Mouse (Mus musculus) limb, embryonic 11.5 days (tissue): ENCODE results near the gene Qsox1. TPM values are rescaled to one million over a fixed set of nuclear protein-coding genes. Genes with fewer than 3 reads are reported as not detected.

Experiments
- ATAC-seq: fragments of 200-750 bp; cut with Nextera tagmentation; 2 replicates; pipeline ENCODE4 v1.8.0; 2017; ENCODE audit warnings: low read depth; ENCODE audit not compliant: insufficient number of reproducible peaks, low FRiP score, low TSS enrichment
- DNase-seq: peaks from one replicate; pipeline ENCODE4 v3.0.0-alpha.2; 2015; ENCODE audit warnings: low spot score
- H3K27ac ChIP-seq: fragments of 300-500 bp; sonication (generic); replicated peaks from 2 replicates; pipeline ENCODE4 v1.5.1; 2014; ENCODE audit warnings: low read depth, mild to moderate bottlenecking, low read length
- H3K27me3 ChIP-seq: fragments of 300-500 bp; sonication (generic); 2 replicates; pipeline ENCODE4 v1.6.1; 2014; ENCODE audit warnings: mild to moderate bottlenecking, low read length, mixed read lengths; ENCODE audit not compliant: control insufficient read depth, insufficient read depth
- H3K36me3 ChIP-seq: fragments of 300-500 bp; sonication (generic); 2 replicates; pipeline ENCODE4 v1.6.1; 2014; ENCODE audit warnings: mild to moderate bottlenecking, low read length, moderate library complexity, mixed read lengths; ENCODE audit not compliant: control insufficient read depth, insufficient read depth
- H3K4me1 ChIP-seq: fragments of 300-500 bp; sonication (generic); 2 replicates; pipeline ENCODE4 v1.6.1; 2014; ENCODE audit warnings: low read length, mixed read lengths; ENCODE audit not compliant: control insufficient read depth, insufficient read depth
- H3K4me2 ChIP-seq: fragments of 300-500 bp; sonication (generic); 2 replicates; pipeline ENCODE4 v1.6.1; 2014; ENCODE audit warnings: low read depth, mild to moderate bottlenecking, moderate library complexity; ENCODE audit not compliant: severe bottlenecking
- H3K4me3 ChIP-seq: fragments of 300-500 bp; sonication (generic); 2 replicates; pipeline ENCODE4 v1.5.1; 2014; ENCODE audit warnings: low read depth, low read length
- H3K9ac ChIP-seq: fragments of 300-500 bp; sonication (generic); 2 replicates; pipeline ENCODE4 v1.6.1; 2014; ENCODE audit warnings: mild to moderate bottlenecking, low read length
- H3K9me3 ChIP-seq: fragments of 300-500 bp; sonication (generic); 2 replicates; pipeline ENCODE4 v1.6.1; 2016; ENCODE audit warnings: low read length; ENCODE audit not compliant: control insufficient read depth
- WGBS: fragments of 180-500 bp; shearing (Covaris S2); extraction: QIAGEN DNeasy Blood & Tissue Kit; methylation state at CpG from one replicate; pipeline ENCODE4 v1.1.7; 2014; 5-methylcytosine and 5-hydroxymethylcytosine counted together
- polyA plus RNA-seq: library from polyadenylated mRNA; unstranded; fragments of >200 nt; fragmentation: Nextera tagmentation; extraction: Ambion mirVana; gene quantifications from 2 replicates; pipeline ENCODE4 v1.2.1, GENCODE M21; 2014

Gene Qsox1
- polyA plus RNA-seq, 1 experiment from 2014 or later = 7.7 TPM

DNA sequence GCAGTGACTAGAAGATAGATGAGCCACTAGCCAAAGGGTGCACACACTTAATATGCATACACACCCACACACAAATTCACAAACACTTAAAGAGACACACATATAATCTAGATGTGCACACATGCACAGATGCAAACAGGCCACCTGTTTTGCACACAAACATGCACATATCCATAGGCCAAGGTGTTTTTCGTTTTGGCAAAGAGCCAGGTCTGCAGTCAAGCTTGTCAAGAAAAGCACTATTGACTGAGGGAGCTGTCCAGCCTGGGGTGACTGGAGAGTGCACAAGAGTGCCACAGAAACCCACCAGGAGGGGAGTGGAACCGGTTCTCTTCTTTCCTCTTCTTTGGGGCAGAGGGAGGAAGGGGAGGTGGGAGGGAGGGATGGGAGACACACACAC lies 81.5 kb downstream of the Qsox1 start:
- DNase-seq = no peak
- no peak for ATAC-seq
- Histone ChIP-seq H3K9me3 (no peaks in the 10 kb centered on the region; the same call in 1 of the 2 replicates), H3K36me3 (no peaks in the 10 kb centered on the region), H3K4me2 (no peak overlapping the region), H3K4me3 (no peak overlapping the region), H3K27me3 (peaks cover 85% of the 10 kb centered on the region), H3K9ac (no peak overlapping the region), H3K4me1 (no peaks in the 10 kb centered on the region), H3K27ac (no peak overlapping the region)
- 0% methylated on average over 2 of the region's 2 CpGs for WGBS

DNA sequence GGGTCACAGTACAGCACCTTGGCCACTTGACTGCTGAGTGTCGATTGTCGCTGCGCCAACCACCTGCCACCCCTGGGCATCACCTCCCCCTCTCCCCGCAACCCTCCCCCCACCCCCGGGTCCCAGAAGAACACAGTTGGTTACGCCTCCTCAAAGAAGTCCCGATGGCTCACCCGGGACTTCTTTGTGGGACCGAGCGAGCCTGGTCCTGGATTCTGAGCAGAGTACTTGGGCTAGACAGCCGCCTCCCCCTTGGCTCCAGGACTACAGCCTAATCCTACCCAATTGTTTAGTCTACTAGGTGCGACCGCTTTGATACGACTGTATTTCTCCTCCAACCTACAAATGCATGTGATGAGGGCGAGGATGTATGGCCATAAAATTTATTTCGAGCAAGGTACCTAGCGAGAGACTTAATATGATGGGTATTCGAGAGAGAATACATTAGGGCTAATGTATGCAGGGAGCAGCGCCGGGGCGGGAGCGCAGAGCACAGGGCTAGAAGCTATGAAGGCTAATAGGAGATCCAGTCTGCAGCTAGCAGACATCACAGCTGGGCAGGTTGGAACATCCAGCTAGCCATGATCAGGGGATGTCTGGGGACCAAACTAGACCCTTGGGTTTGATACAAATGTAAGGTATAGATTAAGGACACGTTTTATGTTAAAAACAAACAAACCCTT lies 83.4 kb downstream of the Qsox1 start:
- no peak overlapping the region for H3K27ac ChIP-seq
- H3K9me3 ChIP-seq = no peaks in the 10 kb centered on the region; the same call in 1 of the 2 replicates
- H3K4me3 ChIP-seq = no peak overlapping the region
- DNase-seq = no peak
- no peaks in the 10 kb centered on the region for H3K36me3 ChIP-seq
- no peak overlapping the region for H3K9ac ChIP-seq
- H3K4me1 ChIP-seq = no peaks in the 10 kb centered on the region
- H3K27me3 ChIP-seq = peaks cover 70% of the 10 kb centered on the region
- H3K4me2 ChIP-seq = no peak overlapping the region
- WGBS = 2% methylated on average over 23 of the region's 23 CpGs
- ATAC-seq = no peak

DNA sequence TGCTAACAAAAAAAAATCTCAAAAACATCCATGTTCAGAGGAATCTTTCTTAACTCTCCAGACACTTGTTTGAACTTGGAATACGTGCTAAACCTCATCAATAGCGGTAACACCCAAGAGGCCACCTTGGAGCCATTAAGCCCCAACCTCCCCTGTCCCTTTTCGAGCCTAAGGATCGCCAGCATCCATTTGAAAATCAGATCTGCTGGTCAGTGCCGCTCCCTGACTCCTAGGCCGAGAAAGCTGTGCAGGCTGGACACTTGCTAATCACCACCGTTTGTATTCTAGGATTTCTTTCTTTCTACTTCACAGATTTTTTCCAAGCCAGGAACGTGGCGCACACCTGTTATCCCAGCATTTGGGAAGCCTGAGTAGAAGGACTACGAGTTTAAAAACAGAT lies 84.9 kb downstream of the Qsox1 start:
- H3K27ac ChIP-seq = no peak overlapping the region
- ATAC-seq = no peak
- peaks cover 67% of the 10 kb centered on the region for H3K27me3 ChIP-seq
- no peaks in the 10 kb centered on the region for H3K36me3 ChIP-seq
- 28% methylated on average over 10 of the region's 10 CpGs for WGBS
- H3K4me1 ChIP-seq = no peaks in the 10 kb centered on the region
- H3K9me3 ChIP-seq = no peaks in the 10 kb centered on the region; the same call in 1 of the 2 replicates
- H3K9ac ChIP-seq = no peak overlapping the region
- H3K4me2 ChIP-seq = no peak overlapping the region
- no peak overlapping the region for H3K4me3 ChIP-seq
- DNase-seq = no peak

Other genes with a start within 250 kb of the Qsox1 start
- 0.06 TPM in 1 of 2 replicates, not detected in the other for gene Lhx4, start 61.2 kb downstream of the Qsox1 start, polyA plus RNA-seq
- 6.2 and 7.1 TPM in 2 replicates for gene Cep350, start 160.4 kb upstream of the Qsox1 start, polyA plus RNA-seq
- gene Tor1aip2, start 222.5 kb upstream of the Qsox1 start, polyA plus RNA-seq = 130 and 136 TPM in 2 replicates
- gene Tor1aip1, start 223.6 kb upstream of the Qsox1 start, polyA plus RNA-seq = 42.3 and 44.7 TPM in 2 replicates